Mouse (Mus musculus) layer of hippocampus, postnatal 25 days (tissue): Measurements from ENCODE around the gene Mdh2. TPM values are rescaled to one million over a fixed set of nuclear protein-coding genes. Genes with fewer than 3 reads are reported as not detected.

Source experiments
- DNase-seq, 2 experiments: peaks; one replicate each; pipeline ENCODE4 v3.0.0; 2022; ENCODE audit warnings: mixed read lengths in 2 of 2, low spot score in 1 of 2; ENCODE audit errors: extremely low spot score in 1 of 2
- microRNA-seq, 2 experiments: library from miRNA; unstranded; fragments of <30 nt; microRNA quantifications; one replicate each; pipeline ENCODE4 v1.2.0; 2021
- total RNA-seq, 2 experiments: library from RNA; stranded (reverse); gene quantifications; 2 replicates each; pipeline ENCODE4 v1.2.3; 2021

The Mdh2 gene
- total RNA-seq, 2 experiments from 2014 or later: 397 to 426 TPM

GRCm38 (mm10) chr5:135832729-135833128, 54.4 kb downstream of the Mdh2 start:
- no peak for DNase-seq

- DNase-seq: peak; percentile 45 to 48
Observed at GRCm38 (mm10) chr5:135834769-135835491, 56.6 kb downstream of the Mdh2 start.

GRCm38 (mm10) chr5:135835492-135835858, 57.2 kb downstream of the Mdh2 start:
- DNase-seq: no peak

GRCm38 (mm10) chr5:135835981-135836380, 57.7 kb downstream of the Mdh2 start:
- no peak for DNase-seq

Small RNA genes within 50 kb of the gene (microRNA-seq; reads per million reads assigned to microRNA genes)
- gene Gm23268 (0 reads per million in 2 experiments), gene Mir7034 (0.18 to 0.80 reads per million in 2 experiments)

Other genes with a start within 250 kb of the Mdh2 start
- 10 to 100 TPM; 37.9 to 39.2 TPM for gene Hip1, start 233.4 kb upstream of the Mdh2 start, total RNA-seq
- gene Ccl26, start 214.9 kb upstream of the Mdh2 start, total RNA-seq: not detected
- under 1 TPM in 1 of 2 experiments, not detected in 1; 0.54 TPM for gene Ccl24, start 205.4 kb upstream of the Mdh2 start, total RNA-seq
- 10 to 100 TPM; 80.1 to 81.0 TPM for gene Rhbdd2, start 145.9 kb upstream of the Mdh2 start, total RNA-seq
- gene Por, start 108.4 kb upstream of the Mdh2 start, total RNA-seq: 100 to 1,000 TPM in 1 of 2 experiments, 10 to 100 TPM in 1; 100.0 to 102 TPM
- 10 to 100 TPM; 16.3 to 20.4 TPM for gene Tmem120a, start 34.0 kb upstream of the Mdh2 start, total RNA-seq
- gene Styxl1, start 95 bp upstream of the Mdh2 start, total RNA-seq: under 1 TPM in 1 of 2 experiments, not detected in 1; 0.40 TPM
- gene Srrm3, start 28.4 kb downstream of the Mdh2 start, total RNA-seq: 10 to 100 TPM; 62.7 to 81.7 TPM
- gene Hspb1, start 109.4 kb downstream of the Mdh2 start, total RNA-seq: 10 to 100 TPM in 1 of 2 experiments, 1 to 10 TPM in 1; 7.7 to 14.4 TPM
- 1,000 to 10,000 TPM; 1,286 to 1,307 TPM for gene Ywhag, start 156.1 kb downstream of the Mdh2 start, total RNA-seq
- 1 to 10 TPM in 1 of 2 experiments, under 1 TPM in 1; 0.77 to 1.3 TPM for gene Ssc4d, start 196.1 kb downstream of the Mdh2 start, total RNA-seq
- gene Zp3, start 201.6 kb downstream of the Mdh2 start, total RNA-seq: not detected
- gene Dtx2, start 216.3 kb downstream of the Mdh2 start, total RNA-seq: 1 to 10 TPM; 7.8 to 8.2 TPM